Mouse (Mus musculus) testis, adult 2 months (tissue): ENCODE measurements around the gene Cfap43. TPM values are rescaled to one million over a fixed set of nuclear protein-coding genes. Genes with fewer than 3 reads are reported as not detected.

Source experiments
- H3K27ac ChIP-seq: fragments of 200-500 bp; 2 replicates; pipeline ENCODE4 v1.5.1; 2012; ENCODE audit warnings: low read depth, low read length; ENCODE audit not compliant: control insufficient read depth, insufficient read depth
- H3K27me3 ChIP-seq: fragments of 200-500 bp; 2 replicates; pipeline ENCODE4 v1.6.1; 2012; ENCODE audit warnings: mild to moderate bottlenecking, low read length, moderate library complexity; ENCODE audit not compliant: control insufficient read depth, insufficient read depth
- H3K36me3 ChIP-seq: fragments of 200-500 bp; 2 replicates; pipeline ENCODE4 v1.6.1; 2012; ENCODE audit warnings: mild to moderate bottlenecking, low read length; ENCODE audit not compliant: control insufficient read depth, insufficient read depth
- H3K4me1 ChIP-seq: fragments of 200-500 bp; 2 replicates; pipeline ENCODE4 v1.6.1; 2012; ENCODE audit warnings: low read length; ENCODE audit not compliant: control insufficient read depth, insufficient read depth
- H3K4me3 ChIP-seq: fragments of 200-500 bp; 2 replicates; pipeline ENCODE4 v1.5.1; 2012; ENCODE audit warnings: low read depth, mild to moderate bottlenecking, low read length, moderate library complexity, mixed read lengths; ENCODE audit not compliant: control insufficient read depth
- CTCF ChIP-seq: fragments of 200-500 bp; IDR thresholded peaks from 2 replicates; pipeline ENCODE4 v1.5.1; 2012; ENCODE audit warnings: low read depth, mild to moderate bottlenecking, inconsistent platforms, low read length, moderate library complexity; ENCODE audit not compliant: control insufficient read depth, insufficient read depth, insufficient replicate concordance
- POLR2A ChIP-seq: fragments of 200-500 bp; IDR thresholded peaks from 2 replicates; pipeline ENCODE4 v1.6.1; 2012; ENCODE audit warnings: low read depth, mild to moderate bottlenecking, inconsistent platforms, low read length, moderate library complexity; ENCODE audit not compliant: control insufficient read depth
- polyA plus RNA-seq: library from polyadenylated mRNA; depleted of rRNA; stranded (reverse); fragments of >200 nt; gene quantifications from 2 replicates; pipeline ENCODE4 v1.2.3, GENCODE M21; 2012

Gene Cfap43
- polyA plus RNA-seq, 1 experiment: 95.2 TPM

- Histone ChIP-seq H3K4me1 (peaks cover 12% of the 10 kb centered on the region), H3K4me3 (peak overlapping the region; percentile 82), H3K36me3 (no peaks in the 10 kb centered on the region), H3K27ac (no peak overlapping the region), H3K27me3 (no peaks in the 10 kb centered on the region; the same call in 1 of the 2 replicates)
- TF ChIP-seq POLR2A (no peak), CTCF (no peak)
Observed at GRCm38 (mm10) chr19:47914191-47914590, 4.9 kb downstream of the Cfap43 start.

GRCm38 (mm10) chr19:47913344-47913743 is 5.7 kb downstream of the Cfap43 start:
- Histone ChIP-seq H3K4me1 (peaks cover 9% of the 10 kb centered on the region), H3K4me3 (peak overlapping the region; percentile 38), H3K36me3 (no peaks in the 10 kb centered on the region), H3K27ac (no peak overlapping the region), H3K27me3 (no peaks in the 10 kb centered on the region)
- TF ChIP-seq POLR2A (no peak), CTCF (no peak)

GRCm38 (mm10) chr19:47910751-47911150 is 8.3 kb downstream of the Cfap43 start:
- Histone ChIP-seq H3K27ac (no peak overlapping the region), H3K36me3 (no peaks in the 10 kb centered on the region), H3K4me3 (no peak overlapping the region), H3K27me3 (no peaks in the 10 kb centered on the region), H3K4me1 (peaks cover 9% of the 10 kb centered on the region)
- TF ChIP-seq CTCF: no peak
- no peak for TF ChIP-seq POLR2A

DNA sequence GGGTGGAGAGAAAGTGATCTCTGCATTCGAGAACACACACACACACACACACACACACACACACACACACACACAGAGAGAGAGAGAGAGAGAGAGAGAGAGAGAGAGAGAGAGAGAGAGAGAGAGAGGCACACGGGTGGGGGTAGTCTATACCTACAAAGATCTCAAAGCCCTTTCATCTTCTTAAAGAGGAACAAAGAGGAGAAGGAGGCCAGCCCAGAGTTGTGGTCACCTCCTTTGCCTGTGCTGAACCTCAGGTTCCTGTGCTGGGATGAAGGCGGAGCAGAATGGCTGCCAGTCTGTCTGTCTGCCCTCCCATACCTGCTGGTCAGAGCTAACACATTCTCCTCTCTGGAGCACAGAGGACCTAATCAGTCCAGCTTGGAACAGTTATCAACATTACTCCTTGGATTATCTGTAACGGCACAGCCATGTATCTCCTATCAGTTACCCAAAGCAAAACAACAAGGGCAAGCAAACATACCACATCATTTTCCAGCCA is 8.9 kb downstream of the Cfap43 start:
- H3K4me3 ChIP-seq: no peak overlapping the region

GRCm38 (mm10) chr19:47909387-47910116 is 9.5 kb downstream of the Cfap43 start:
- no peak overlapping the region for H3K4me3 ChIP-seq
- no peak for TF ChIP-seq CTCF
- TF ChIP-seq POLR2A: no peak
- H3K27ac ChIP-seq: no peak overlapping the region
- H3K27me3 ChIP-seq: no peaks in the 10 kb centered on the region
- H3K4me1 ChIP-seq: peaks cover 9% of the 10 kb centered on the region
- no peaks in the 10 kb centered on the region for H3K36me3 ChIP-seq

More for the DNA sequence above, 8.9 kb downstream of the Cfap43 start:
- no peaks in the 10 kb centered on the region for H3K27me3 ChIP-seq
- H3K27ac ChIP-seq: no peak overlapping the region
- peaks cover 9% of the 10 kb centered on the region for H3K4me1 ChIP-seq
- no peaks in the 10 kb centered on the region for H3K36me3 ChIP-seq
- TF ChIP-seq CTCF: no peak
- no peak for TF ChIP-seq POLR2A

DNA sequence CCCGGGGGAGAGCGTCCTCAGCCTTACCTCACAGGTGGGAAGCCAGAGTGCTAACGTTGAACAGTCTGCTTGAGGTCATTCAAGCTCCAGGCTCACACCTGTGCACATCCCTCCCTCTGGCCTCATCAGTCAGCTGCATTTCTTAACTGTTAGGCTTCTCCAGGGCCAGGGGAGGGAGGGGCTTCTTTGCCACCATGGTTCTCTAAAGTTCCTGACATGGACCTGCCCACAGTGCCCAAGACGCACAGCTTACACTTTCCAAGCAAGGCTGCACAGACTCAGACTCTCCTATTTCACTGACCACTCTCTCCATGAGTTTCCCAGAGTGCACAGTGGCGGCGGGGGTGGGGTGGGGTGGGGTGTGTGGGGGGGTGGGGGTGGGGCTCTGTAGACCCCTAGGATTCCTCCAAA is 10.1 kb downstream of the Cfap43 start:
- H3K27me3 ChIP-seq: no peaks in the 10 kb centered on the region
- no peak overlapping the region for H3K27ac ChIP-seq
- H3K36me3 ChIP-seq: no peaks in the 10 kb centered on the region
- no peak overlapping the region for H3K4me3 ChIP-seq
- no peak for TF ChIP-seq CTCF
- no peak for TF ChIP-seq POLR2A
- peaks cover 6% of the 10 kb centered on the region for H3K4me1 ChIP-seq

GRCm38 (mm10) chr19:47907596-47907995 is 11.5 kb downstream of the Cfap43 start:
- Histone ChIP-seq H3K27ac (no peak overlapping the region), H3K4me1 (peaks cover 6% of the 10 kb centered on the region)

More at GRCm38 (mm10) chr19:47907596-47907995, 11.5 kb downstream of the Cfap43 start:
- H3K4me3 ChIP-seq: no peak overlapping the region
- TF ChIP-seq CTCF (no peak), POLR2A (no peak)
- no peaks in the 10 kb centered on the region for H3K27me3 ChIP-seq
- no peaks in the 10 kb centered on the region for H3K36me3 ChIP-seq
